Mouse (Mus musculus): Measurements from ENCODE around the gene Nrxn2.

Gene Nrxn2

GRCm38 (mm10) chr19:6392743-6393393 lies 25.7 kb upstream of the Nrxn2 start:
- no peak for DNase-seq (ENCODE audit: low spot score)

DNA sequence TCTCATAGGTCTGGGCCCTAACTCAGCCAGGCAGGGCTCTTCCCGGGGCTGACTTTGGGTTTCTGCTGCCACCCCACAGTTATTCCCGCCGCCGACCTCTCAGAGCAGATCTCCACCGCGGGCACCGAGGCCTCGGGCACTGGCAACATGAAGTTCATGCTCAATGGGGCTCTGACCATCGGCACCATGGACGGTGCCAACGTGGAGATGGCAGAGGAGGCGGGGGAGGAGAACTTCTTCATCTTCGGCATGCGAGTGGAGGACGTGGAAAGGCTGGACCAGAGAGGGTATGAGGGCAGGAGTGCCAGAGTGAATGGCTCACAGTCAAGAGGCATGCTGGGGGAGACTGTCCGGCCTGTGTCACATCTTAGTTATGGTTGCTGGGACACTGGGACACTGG lies 24.9 kb upstream of the Nrxn2 start:
- no peak for DNase-seq (ENCODE audit: low spot score)

DNA sequence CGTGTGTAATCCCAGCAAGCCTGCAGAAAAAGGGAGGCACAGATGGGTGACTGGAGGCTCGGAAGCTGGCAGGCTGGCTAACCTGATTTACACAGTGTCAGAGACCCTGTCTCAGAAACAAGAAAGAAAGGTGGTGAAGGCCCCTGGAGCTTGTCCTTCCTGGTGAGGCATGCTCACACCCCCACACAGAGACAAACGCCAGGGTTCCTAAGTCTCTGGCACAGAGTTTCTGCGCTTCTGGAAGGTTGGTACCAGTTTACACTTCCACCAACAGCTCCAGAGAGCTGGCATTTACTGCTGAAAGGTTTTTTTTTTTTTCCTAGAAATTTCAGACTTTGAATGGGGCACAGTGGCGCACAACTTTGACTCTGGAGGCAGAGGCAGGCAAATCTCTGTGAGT lies 22.3 kb upstream of the Nrxn2 start:
- no peak for DNase-seq (ENCODE audit: low spot score)

- no peak for DNase-seq (ENCODE audit: low spot score)
Observed at GRCm38 (mm10) chr19:6397582-6398249, 20.8 kb upstream of the Nrxn2 start.

DNA sequence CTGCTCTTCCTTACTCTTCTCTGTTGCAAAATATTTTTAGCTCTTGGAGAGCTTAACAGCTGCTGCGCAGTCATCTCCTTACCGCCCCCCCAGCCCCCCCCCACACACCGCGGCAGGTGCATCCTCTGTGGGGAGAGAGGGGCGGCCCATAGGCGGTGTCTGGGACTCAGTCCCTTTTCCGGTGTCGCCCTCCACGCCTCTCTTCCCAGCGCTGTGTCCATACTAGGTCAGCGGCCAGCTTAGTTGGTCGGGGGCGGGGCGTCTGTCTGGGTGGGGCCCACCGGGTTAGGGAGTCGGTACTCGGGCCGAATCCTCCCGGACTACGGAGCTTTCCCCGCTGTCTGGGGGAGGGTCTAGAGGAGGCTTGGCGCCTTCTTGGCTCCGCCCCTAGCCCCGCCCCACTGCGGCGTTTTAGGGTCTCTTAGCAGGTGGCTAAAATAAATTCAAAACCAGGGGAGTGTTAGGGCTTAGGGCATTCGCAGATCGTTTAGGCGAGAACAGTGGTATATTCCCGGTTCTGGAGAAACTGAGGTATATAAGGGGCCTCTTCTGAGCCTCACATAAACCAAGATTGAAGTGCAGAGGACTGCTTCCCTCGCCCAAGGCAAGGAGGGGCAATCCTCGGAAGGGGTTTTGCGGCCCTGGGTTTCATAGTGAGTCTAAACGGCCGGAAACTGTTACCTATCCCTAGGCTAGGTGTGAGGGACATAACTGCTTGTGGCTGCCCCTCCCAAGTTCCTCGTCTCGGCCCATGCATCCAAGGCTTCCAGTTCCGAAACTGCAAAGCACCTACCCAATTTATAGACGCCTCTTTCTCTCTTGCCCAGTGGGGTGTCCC lies 19.9 kb upstream of the Nrxn2 start:
- DNase-seq (ENCODE audit: low spot score), result no peak

DNA sequence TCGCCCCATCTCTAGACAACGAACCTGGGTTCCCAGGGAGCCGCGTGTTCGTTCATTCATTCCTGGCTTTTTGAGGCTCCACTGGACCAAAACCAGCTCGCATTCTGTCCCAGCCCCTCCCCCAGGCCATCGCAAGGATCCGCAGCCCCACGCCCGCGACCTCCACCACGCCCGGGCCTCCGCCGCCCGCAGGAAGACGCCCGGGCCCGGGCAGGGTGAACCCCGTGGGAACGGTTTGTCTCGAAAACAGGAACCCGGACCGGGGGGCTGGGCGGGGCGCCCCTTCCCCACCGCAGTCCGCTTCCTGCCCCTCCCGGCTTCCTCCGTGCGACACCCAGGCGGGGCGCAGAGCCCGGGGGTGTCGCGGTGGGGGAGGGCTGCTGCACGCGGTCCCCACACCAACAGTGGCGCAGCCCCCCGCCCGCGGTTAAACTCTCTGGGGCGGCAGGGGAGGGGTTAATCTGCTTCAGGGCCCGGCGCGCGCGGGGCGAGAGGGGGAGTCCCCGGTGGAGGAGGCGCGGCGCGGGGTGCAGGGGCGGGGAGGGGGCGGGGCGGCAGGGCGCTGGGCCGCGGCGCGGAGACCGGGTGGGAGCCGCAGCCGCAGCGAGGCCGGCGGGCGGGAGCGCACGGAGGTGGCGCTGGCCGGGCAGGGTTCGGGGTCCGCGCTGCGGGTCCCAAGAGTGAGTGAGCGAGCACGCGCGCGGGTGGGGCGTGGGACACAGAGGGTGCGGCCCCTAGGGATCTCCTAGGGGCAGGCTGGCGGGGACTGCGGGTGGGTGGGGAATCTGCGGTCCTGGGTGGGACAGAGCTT lies 19.0 kb upstream of the Nrxn2 start, which contains the start of gene Rasgrp2:
Rasgrp2 (plus strand) TSS at position 56 of the 811 bp plus-strand sequence.
- DNase-seq (ENCODE audit: low spot score), result no peak

DNA sequence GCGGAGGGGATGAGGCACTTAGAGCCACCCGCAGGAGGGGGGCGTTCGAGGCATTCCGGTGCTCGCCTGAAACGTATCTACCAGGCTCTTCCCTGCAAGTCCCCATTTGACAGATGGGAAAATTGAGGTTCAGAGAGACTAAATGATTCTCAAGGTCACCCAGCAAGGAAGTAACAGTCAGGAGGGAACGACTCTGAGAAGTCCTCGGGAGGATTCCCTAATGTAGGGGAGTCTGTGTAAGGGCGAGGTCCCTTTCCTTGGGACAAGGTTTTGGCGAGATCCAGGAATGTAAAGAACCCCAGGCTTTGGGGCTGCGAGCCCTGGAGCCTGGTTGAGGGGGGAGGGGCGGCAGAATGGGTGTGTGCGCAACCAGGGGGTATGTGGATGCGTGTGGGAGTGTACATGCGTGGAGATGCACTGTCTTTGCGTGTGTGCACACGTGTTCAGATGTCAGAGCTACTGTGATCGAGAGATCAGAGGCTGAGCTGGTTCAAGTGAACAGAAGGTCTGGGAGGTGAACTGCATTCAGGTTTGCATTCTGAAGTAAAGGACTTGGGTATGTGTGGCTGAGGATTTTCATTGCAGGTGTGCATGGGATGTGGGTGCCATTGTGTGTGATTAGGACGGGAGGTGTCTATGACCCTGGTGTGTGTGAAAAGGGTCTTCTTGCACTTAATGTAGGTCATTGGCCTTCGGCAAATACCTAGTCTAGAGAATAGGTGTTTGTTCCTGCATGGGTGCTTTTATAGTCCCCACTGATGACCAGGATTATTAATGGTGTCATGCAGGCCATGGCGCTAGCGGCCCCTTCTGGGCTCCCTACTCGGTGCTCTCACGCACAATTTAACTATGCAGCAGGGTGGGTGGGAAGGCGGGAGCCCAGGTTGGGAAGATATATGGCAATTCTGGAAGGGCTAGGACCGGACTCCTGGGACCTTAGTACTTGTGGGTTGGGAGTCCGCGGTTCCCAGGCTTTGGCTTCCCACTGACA lies 18.1 kb upstream of the Nrxn2 start:
- DNase-seq (ENCODE audit: low spot score), result no peak

DNA sequence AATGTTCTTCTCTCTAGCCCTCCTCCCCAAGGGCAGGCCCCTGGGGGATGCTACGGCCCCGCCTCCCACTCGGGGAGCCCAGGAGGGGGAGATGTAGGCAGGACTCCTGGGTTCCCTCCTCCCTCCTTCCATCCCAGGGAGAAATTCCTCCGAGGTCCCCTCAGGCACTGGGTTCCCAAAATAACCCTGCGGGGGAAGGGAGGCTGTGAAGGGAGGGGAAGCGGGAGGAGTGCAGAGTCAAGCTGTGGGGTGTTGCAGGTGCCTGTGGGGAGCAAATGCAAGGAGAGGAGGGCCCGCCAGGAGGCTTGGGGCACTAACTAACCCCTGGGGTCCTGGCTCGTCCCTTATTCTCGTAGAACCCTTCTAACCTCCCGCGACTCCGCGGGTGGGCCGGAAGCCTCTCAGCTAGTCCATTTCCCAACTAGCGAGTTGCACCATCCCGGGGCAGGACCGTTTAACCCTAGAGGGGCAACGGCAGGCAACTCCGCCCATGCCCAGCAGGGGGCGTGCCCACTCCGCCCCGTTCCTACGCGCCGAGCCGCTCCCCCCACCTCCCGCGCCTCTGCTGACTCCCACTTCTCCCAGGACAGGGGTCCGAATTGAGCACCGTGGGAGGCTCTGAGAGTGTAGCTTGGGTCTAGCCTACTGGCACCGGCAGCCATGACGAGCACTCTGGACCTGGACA lies 17.3 kb upstream of the Nrxn2 start:
- DNase-seq (ENCODE audit: low spot score), result no peak

- DNase-seq (ENCODE audit: low spot score), result no peak
Observed at GRCm38 (mm10) chr19:6401951-6402350, 16.6 kb upstream of the Nrxn2 start.

GRCm38 (mm10) chr19:6403869-6404268 lies 14.7 kb upstream of the Nrxn2 start:
- DNase-seq (ENCODE audit: low spot score), result no peak

DNA sequence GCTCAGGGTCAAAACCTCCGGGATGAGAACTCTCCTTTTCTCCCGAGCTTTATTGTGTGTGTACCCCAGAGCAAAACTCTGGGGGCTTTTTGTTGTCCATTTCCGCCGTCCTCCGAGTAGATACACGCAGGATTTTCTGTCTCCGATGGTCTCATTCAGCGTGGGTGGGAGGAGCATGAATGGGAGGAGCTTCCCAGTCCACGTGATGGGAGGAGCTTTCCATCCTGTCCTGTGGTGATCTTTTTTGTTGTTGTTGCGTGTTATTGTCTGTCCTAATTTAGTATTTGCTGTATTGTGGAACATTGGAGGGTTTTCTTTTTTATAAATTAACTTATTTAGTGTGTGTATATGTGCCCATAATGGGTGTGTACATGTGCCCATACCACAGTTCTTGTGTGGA lies 13.1 kb upstream of the Nrxn2 start:
- no peak for DNase-seq (ENCODE audit: low spot score)

GRCm38 (mm10) chr19:6407109-6407508 lies 11.4 kb upstream of the Nrxn2 start:
- DNase-seq (ENCODE audit: low spot score), result no peak

- DNase-seq (ENCODE audit: low spot score), result no peak
Observed at GRCm38 (mm10) chr19:6407816-6408510, 10.6 kb upstream of the Nrxn2 start.

DNA sequence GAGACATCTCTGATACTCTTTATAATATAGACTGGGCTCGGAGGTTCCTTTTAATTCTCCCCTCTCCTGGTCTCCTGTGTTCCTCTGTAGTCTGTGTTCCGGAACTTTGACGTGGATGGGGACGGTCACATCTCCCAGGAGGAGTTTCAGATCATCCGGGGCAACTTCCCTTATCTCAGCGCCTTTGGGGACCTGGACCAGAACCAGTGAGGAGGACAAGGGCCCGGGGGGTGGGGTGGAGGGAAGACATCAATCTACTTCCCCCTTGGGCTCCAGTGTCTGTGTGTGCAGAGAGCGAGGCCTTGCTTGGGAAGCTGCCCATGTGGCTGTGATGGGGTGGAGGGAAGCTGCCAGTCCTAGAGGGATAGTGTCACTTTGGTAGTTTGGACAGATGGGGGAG lies 9.8 kb upstream of the Nrxn2 start:
- DNase-seq (ENCODE audit: low spot score), result no peak

DNA sequence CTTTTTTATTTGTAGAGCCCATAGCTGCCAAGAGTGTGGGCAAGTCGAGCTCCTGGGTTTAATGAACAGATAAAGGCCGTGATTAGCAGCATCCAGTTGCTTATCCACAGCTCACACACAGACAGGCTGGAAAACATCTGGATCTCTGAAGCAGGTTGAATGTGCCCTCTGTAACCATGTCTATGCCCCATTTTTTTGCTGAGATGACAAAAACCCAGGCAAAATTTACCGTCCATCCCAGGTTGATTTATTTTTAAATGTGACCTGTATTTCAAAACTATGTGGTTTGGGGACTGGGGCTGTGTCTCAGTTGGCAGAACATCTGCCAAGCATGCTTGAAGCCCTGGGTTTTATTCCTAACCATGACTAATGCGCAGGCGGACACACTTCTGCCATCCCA lies 9.4 kb upstream of the Nrxn2 start:
- DNase-seq (ENCODE audit: low spot score), result no peak

DNA sequence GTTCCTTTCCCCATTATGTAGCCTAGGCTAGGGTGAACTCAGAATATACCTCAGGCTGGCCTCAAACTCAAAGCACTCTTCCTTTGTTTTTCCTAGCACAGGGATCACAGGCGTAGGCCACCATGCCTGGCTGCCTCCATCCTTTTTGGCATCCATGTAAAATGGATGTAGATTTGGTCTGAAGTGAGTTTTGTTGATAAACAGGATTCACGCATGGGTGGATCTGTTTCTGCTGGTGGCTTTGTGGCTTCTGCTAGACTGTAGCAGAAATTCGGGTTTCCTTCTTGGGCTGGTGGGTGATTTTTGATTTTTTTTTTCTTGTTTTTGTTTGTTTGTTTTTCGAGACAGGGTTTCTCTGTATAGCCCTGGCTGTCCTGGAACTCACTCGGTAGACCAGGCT lies 8.6 kb upstream of the Nrxn2 start:
- DNase-seq (ENCODE audit: low spot score), result no peak

- DNase-seq (ENCODE audit: low spot score), result no peak
Observed at GRCm38 (mm10) chr19:6412798-6413197, 5.7 kb upstream of the Nrxn2 start.

- DNase-seq (ENCODE audit: low spot score), result no peak
Observed at GRCm38 (mm10) chr19:6415454-6415853, 3.1 kb upstream of the Nrxn2 start.

DNA sequence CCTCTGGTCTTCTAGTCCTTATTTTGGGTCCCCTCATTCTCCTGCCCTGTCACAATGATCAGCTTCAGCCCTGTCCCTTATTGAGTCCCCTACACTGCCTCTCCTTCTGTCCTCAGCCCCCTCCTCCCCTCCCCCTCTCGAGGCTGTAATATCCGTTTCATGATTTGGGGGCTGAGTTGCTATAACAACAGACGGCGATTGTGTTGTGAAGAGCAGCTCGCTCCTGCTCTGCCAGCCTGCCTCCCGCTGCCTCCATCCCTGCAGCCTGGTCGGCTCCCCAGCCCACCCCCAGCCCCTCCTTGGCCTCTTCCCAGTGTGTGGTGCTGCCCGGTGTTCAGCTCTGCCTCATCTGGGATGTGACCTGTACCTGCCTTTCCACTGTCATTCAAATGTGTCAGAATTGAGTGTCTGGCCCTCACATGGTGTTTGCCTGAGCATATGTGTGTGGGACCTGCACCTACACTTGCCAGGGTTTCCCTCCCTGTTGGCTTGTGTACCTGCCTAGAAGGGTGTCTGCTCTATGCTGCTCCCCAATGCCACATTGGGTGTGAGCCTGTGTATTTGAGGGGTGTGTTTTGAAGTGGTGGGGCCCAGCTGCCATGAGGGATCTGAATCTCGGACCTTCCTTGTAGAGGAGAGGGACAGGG lies 2.3 kb upstream of the Nrxn2 start:
- no peak for DNase-seq (ENCODE audit: low spot score)
